Mouse (Mus musculus) forebrain, embryonic 11.5 days (tissue): ENCODE measurements around the gene Bag1. TPM values are rescaled to one million over a fixed set of nuclear protein-coding genes. Genes with fewer than 3 reads are reported as not detected.
"Not testable (repeated sequence)": the region's sequence is repeated elsewhere in the genome, so short reads cannot be mapped to it uniquely, and the experiment has no call there.

Experiments
- ATAC-seq: fragments of 200-750 bp; cut with Nextera tagmentation; replicated peaks from 2 replicates; pipeline ENCODE4 v1.8.0; 2017; ENCODE audit warnings: moderate TSS enrichment; ENCODE audit not compliant: low FRiP score
- DNase-seq: peaks from one replicate; pipeline ENCODE4 v3.0.0-alpha.2; 2017; ENCODE audit warnings: low spot score
- H3K27ac ChIP-seq: fragments of 300-500 bp; sonication (generic); 2 replicates; pipeline ENCODE4 v1.5.1; 2014; ENCODE audit warnings: low read depth, low read length
- H3K27me3 ChIP-seq: fragments of 300-500 bp; sonication (generic); 2 replicates; pipeline ENCODE4 v1.6.1; 2014; ENCODE audit warnings: mild to moderate bottlenecking, low read length, mixed read lengths; ENCODE audit not compliant: control insufficient read depth, insufficient read depth
- H3K36me3 ChIP-seq: fragments of 300-500 bp; sonication (generic); 2 replicates; pipeline ENCODE4 v1.6.1; 2014; ENCODE audit warnings: mild to moderate bottlenecking, low read length, moderate library complexity, mixed read lengths; ENCODE audit not compliant: control insufficient read depth, insufficient read depth
- H3K4me1 ChIP-seq: fragments of 300-500 bp; sonication (generic); replicated peaks from 2 replicates; pipeline ENCODE4 v1.6.1; 2014; ENCODE audit warnings: low read length, mixed read lengths; ENCODE audit not compliant: control insufficient read depth, insufficient read depth
- H3K4me2 ChIP-seq: fragments of 300-500 bp; sonication (generic); 2 replicates; pipeline ENCODE4 v1.6.1; 2014; ENCODE audit warnings: low read depth, mild to moderate bottlenecking, low read length, moderate library complexity, mixed read lengths; ENCODE audit not compliant: severe bottlenecking
- H3K4me3 ChIP-seq: fragments of 300-500 bp; sonication (generic); 2 replicates; pipeline ENCODE4 v1.5.1; 2014; ENCODE audit warnings: low read depth, low read length
- H3K9ac ChIP-seq: fragments of 300-500 bp; sonication (generic); 2 replicates; pipeline ENCODE4 v1.6.1; 2014; ENCODE audit warnings: low read length
- H3K9me3 ChIP-seq: fragments of 300-500 bp; sonication (generic); 2 replicates; pipeline ENCODE4 v1.6.1; 2016; ENCODE audit warnings: low read length, mixed read lengths; ENCODE audit not compliant: control insufficient read depth
- WGBS: fragments of 180-500 bp; shearing (Covaris S2); extraction: QIAGEN DNeasy Blood & Tissue Kit; methylation state at CpG from one replicate; pipeline ENCODE4 v1.1.7; 2014; 5-methylcytosine and 5-hydroxymethylcytosine counted together
- polyA plus RNA-seq: library from polyadenylated mRNA; unstranded; fragments of >200 nt; fragmentation: Nextera tagmentation; extraction: Ambion mirVana; gene quantifications from 2 replicates; pipeline ENCODE4 v1.2.1, GENCODE M21; 2014

Gene Bag1
- polyA plus RNA-seq, 1 experiment from 2014 or later: 227 TPM

DNA sequence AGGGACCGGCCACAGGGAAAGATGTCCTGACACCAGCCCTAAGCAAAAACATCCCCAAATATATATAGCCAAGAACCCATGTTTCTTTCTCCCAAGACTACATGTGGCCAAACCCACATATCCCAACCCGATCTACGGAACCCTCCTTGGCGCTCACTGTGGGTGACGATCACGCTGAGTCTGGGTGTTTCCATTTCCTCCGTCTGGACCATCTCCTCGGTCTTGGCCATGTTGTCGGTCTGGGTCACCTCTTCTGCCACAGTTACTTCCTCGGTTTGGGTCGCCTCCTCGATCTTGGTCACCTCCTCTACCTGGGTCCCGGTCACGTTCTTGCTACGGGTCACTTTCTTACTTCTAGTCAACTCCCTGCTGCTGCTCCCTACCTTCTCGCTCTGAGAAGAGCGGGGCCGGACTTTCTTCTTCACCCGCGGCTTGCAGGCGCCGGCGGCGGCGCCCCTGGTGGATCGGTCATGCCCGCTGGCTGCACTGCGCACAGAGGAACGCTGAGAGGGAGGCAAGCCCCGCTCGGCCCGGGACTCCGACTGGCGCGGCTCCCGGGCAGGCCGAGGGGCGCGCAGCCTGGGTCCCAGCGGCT is 432 bp downstream of the Bag1 start:
- Histone ChIP-seq H3K4me2 (peak overlapping the region; percentile 71), H3K9ac (peak overlapping the region; percentile 94), H3K9me3 (no peaks in the 10 kb centered on the region), H3K36me3 (peaks cover 5% of the 10 kb centered on the region; the same call in 1 of the 2 replicates), H3K27ac (peak overlapping the region; percentile 66), H3K4me3 (peak overlapping the region; percentile 84), H3K27me3 (no peaks in the 10 kb centered on the region), H3K4me1 (no peaks in the 10 kb centered on the region; the same call in 1 of the 2 replicates)
- ATAC-seq: no peak; the same call in 1 of the 2 replicates
- DNase-seq: no peak
- WGBS: under 1% methylated on average over 40 of the region's 40 CpGs

DNA sequence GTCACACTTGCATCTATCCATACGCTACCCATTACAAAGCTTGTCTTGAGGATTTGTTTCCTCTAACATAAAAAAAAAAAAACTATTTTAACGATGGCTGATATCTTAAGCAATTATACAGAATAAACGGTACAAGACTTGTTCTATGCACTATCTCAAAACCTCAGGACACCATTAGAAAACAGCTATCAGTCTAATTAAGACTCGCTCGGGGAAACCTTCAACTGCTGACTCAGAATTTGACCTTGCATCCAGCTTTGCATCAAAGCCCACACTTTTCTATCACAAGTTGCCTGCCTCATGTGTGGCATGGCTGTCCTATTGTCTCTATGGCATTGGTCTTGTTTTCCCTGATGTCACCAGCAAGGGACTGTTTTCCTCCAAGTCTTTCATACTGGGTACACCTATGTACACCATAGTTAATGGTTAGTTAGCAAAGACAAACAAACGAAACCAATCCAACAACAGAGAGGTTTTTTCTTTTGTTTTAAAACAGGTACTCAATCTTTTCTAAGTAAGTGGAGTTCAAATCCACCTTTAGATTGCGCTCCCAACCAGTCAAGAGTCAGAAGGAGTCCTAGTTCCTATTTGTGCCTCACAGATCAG is 1.5 kb downstream of the Bag1 start:
- no peaks in the 10 kb centered on the region for H3K27me3 ChIP-seq
- H3K9me3 ChIP-seq: no peaks in the 10 kb centered on the region
- WGBS: 88% methylated on average over 7 of the region's 7 CpGs
- DNase-seq (no peak), ATAC-seq (no peak)
- peaks cover 8% of the 10 kb centered on the region for H3K36me3 ChIP-seq
- H3K4me3 ChIP-seq: peak overlapping the region; percentile 84
- H3K4me1 ChIP-seq: no peaks in the 10 kb centered on the region; the same call in 1 of the 2 replicates
- no peak overlapping the region for H3K27ac ChIP-seq
- peak overlapping the region; percentile 71 for H3K4me2 ChIP-seq
- peak overlapping the region; percentile 94 for H3K9ac ChIP-seq

DNA sequence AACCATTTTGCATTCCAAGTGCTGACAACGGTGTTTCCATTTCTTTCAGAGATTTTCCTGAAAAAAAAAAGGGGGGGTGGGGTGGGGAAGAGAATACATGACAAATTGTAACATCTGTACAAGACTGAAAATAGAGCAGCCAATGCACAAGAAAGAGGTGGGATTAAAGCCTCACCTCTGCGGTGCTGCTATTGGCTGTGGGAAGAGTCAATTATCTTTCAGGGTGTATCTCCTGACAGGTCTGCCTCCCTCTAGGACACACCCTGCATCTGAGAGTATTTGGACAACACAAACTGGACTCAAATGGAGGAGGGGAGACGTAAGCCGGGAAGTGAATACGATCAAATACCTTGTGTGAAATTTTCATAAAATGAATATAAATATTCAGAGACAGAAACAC is 4.4 kb downstream of the Bag1 start:
- H3K4me1 ChIP-seq: no peaks in the 10 kb centered on the region; the same call in 1 of the 2 replicates
- 94% methylated on average over 5 of the region's 5 CpGs for WGBS
- H3K4me2 ChIP-seq: no peak overlapping the region
- DNase-seq: no peak
- H3K9ac ChIP-seq: no peak overlapping the region
- no peak for ATAC-seq
- no peaks in the 10 kb centered on the region; the same call in 1 of the 2 replicates for H3K9me3 ChIP-seq
- no peak overlapping the region for H3K27ac ChIP-seq
- peaks cover 25% of the 10 kb centered on the region for H3K36me3 ChIP-seq
- H3K4me3 ChIP-seq: no peak overlapping the region
- H3K27me3 ChIP-seq: no peaks in the 10 kb centered on the region

DNA sequence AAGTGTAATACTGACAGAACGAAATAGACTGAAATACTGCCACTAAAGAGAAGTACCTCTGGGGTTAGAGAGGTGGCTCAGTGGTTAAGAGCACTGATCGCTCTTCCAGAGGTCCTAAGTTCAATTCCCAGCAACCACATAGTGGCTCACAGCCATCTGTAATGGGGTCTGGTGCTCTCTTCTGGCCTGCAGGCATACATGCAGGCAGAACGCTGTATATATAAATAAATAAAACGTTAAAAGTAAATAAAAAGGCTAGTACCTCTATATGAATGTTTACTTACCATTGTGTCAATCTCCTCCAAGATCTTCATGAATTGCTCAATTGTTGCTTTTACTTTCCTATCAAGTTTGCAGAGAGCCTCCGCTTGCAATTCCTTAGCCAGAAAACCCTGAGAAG is 9.3 kb downstream of the Bag1 start:
- H3K4me1 ChIP-seq: no peaks in the 10 kb centered on the region
- 94% methylated on average over 5 of the region's 5 CpGs for WGBS
- no peaks in the 10 kb centered on the region for H3K27me3 ChIP-seq
- no peaks in the 10 kb centered on the region; the same call in 1 of the 2 replicates for H3K9me3 ChIP-seq
- ATAC-seq: no peak
- no peak overlapping the region for H3K27ac ChIP-seq
- H3K4me3 ChIP-seq: no peak overlapping the region
- H3K36me3 ChIP-seq: peaks cover 28% of the 10 kb centered on the region
- no peak overlapping the region for H3K4me2 ChIP-seq
- DNase-seq: no peak
- no peak overlapping the region for H3K9ac ChIP-seq

DNA sequence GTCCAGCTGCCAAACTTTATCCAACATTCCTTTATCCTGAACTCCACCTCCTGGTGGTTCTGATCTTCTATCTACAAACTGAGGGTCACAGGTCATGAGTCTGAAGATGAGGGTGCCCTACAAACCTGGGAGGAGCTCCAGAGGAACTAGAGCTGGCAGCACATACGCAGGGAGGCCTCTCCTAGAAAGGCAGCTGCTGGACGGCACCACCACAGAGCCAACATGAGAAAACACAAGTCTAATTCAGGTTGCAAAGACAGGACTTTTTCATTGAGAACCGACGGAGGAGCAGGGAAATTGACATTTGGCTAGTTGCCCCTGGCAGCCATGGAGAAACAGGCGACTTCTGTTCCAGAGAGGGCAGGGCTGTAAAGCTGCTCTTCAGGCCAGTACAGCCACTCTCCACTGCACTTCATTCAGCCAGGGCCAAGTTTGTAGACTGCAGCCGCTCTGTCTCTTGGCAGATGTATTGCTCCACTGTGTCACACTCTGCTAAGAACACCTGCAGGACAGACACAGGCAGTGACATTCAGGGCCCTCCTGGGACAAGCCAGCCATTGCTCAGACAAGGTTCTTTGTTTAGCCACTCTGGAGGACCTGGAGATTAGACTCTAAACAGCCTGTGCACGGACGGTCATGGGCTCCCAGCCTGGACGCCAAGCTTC is 11.8 kb downstream of the Bag1 start:
- WGBS: 90% methylated on average over 9 of the region's 9 CpGs
- Histone ChIP-seq H3K4me2 (no peak overlapping the region), H3K4me1 (no peaks in the 10 kb centered on the region), H3K9me3 (no peaks in the 10 kb centered on the region; the same call in 1 of the 2 replicates), H3K27me3 (no peaks in the 10 kb centered on the region), H3K36me3 (peaks cover 19% of the 10 kb centered on the region), H3K27ac (no peak overlapping the region), H3K4me3 (no peak overlapping the region), H3K9ac (no peak overlapping the region)
- no peak for ATAC-seq
- no peak for DNase-seq

DNA sequence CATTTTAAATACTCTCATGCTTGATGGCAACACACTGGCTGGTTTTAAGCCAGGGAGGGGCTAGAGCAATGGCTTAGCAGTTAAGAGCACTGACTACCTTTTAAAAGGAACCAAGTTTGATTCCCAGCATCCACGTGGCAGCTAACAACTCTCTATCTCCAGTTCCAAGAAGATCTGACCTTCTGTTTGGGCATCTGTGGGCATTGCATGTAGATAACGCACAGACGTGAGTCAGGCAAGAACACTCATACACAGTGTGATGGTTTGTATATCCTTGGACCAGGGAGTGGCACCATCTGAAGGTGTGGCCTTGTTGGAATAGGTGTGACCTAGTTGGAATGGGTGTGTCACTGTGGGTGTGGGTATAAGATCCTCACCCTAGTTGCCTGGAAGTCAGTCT is 13.7 kb downstream of the Bag1 start:
- H3K4me2 ChIP-seq, ATAC-seq, H3K9me3 ChIP-seq, H3K36me3 ChIP-seq, DNase-seq, H3K27ac ChIP-seq, H3K4me3 ChIP-seq, H3K9ac ChIP-seq, H3K4me1 ChIP-seq, H3K27me3 ChIP-seq: not testable (repeated sequence)
- WGBS: 94% methylated on average over 3 of the region's 3 CpGs

DNA sequence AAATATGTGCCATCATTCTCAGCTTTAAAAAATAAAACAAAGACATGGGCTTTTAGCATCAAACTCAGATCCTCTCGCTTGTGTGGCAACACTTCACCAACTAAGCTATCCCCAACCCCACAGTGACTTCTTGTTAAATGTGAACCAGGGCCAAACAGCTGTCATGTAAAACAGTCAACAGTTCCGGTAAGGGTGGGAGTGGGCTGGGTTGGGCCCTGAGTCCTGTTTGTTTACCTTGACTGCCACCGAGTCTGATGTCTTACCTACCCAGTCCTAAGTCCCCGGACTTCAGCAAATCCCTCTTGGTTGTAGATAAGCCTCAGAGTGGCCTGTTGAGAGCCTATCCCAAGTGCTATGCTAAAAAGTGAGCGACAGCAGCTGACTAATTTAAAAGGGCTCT is 14.4 kb downstream of the Bag1 start:
- Histone ChIP-seq H3K27me3 (no peaks in the 10 kb centered on the region), H3K9ac (no peak overlapping the region), H3K27ac (no peak overlapping the region), H3K4me3 (no peak overlapping the region), H3K9me3 (no peaks in the 10 kb centered on the region), H3K4me1 (no peaks in the 10 kb centered on the region), H3K36me3 (peaks cover 3% of the 10 kb centered on the region; the same call in 1 of the 2 replicates), H3K4me2 (no peak overlapping the region)
- ATAC-seq (no peak), DNase-seq (no peak)
- WGBS: 89% methylated on average over 5 of the region's 5 CpGs

DNA sequence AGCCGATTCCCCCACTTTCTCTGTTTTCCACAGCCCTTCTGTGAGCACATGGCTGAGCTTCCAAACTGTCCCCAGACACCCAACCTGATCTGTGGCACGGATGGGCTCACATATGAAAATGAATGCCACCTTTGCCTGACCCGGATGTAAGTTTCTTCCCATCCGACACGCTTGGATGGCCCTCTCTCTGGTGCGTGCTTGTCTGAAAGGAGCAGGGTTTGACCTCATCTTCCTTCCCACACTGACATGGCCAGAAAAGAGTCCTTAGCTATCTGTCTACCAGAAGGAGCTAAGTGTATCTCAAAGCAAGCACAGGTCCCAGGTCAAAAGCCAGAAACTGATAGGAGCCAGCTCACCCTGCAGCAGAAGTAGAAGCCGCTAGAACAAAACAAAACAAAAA is 19.0 kb downstream of the Bag1 start:
- no peak for DNase-seq
- no peak overlapping the region for H3K27ac ChIP-seq
- H3K36me3 ChIP-seq: no peaks in the 10 kb centered on the region; the same call in 1 of the 2 replicates
- no peak overlapping the region for H3K9ac ChIP-seq
- no peak overlapping the region for H3K4me2 ChIP-seq
- no peaks in the 10 kb centered on the region for H3K4me1 ChIP-seq
- no peaks in the 10 kb centered on the region for H3K27me3 ChIP-seq
- no peak overlapping the region for H3K4me3 ChIP-seq
- 88% methylated on average over 7 of the region's 7 CpGs for whole genome bisulfite sequencing
- no peaks in the 10 kb centered on the region for H3K9me3 ChIP-seq
- no peak for ATAC-seq
